Mouse (Mus musculus): ENCODE results near the gene Abhd14b. TPM values are rescaled to one million over a fixed set of nuclear protein-coding genes. Genes with fewer than 3 reads are reported as not detected.

The Abhd14b gene
- 14.5 and 15.2 TPM in 2 replicates for polyA plus RNA-seq (2016; fragmentation: Nextera tagmentation; extraction: Ambion mirVana)

DNA sequence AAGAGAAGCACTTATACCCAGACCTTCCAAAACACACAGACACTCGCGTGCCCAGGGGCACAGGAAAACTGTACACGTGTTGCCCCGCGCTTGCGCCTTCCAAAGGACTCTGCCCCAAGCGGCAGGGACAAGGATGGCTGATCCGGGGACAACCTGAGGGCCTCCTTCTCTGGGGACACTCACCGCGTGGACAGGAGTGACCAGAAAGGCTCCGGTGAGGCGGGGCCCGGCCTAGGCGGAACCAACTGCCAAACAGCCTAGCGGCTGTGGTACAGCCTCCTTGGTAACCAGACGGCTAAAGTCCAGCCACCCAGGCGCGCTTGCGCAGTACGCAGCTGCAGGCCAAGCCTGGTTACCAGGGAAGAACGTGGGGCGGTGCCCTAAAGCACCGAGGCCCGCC lies at the start of gene Abhd14b, which contains the start of gene Abhd14a:
Gene Abhd14b (plus strand): TSS at position 112 of the 400 bp plus-strand sequence.
Gene Abhd14a (minus strand): TSS at position 331 of the 400 bp plus-strand sequence.
- Histone ChIP-seq H3K9ac (peak within 1 kb of the TSS; percentile 64), H3K4me2 (peak within 1 kb of the TSS; percentile 84), H3K36me3 (0 out of 2 replicates have a peak, but pooled peaks cover 2% of the 10 kb centered on the region), H3K9me3 (replicated peaks) (no peaks in the 10 kb centered on the region), H3K27ac (peak within 1 kb of the TSS; percentile 53), H3K27me3 (replicated peaks) (peaks cover 15% of the 10 kb centered on the region), H3K4me3 (peak within 1 kb of the TSS; percentile 58), H3K4me1 (peaks cover 74% of the 10 kb centered on the region)
- peak; percentile 79 for ATAC-seq
- under 1% methylated on average over 24 of the region's 24 CpGs for WGBS (ENCODE audit: insufficient replicate concordance)

DNA sequence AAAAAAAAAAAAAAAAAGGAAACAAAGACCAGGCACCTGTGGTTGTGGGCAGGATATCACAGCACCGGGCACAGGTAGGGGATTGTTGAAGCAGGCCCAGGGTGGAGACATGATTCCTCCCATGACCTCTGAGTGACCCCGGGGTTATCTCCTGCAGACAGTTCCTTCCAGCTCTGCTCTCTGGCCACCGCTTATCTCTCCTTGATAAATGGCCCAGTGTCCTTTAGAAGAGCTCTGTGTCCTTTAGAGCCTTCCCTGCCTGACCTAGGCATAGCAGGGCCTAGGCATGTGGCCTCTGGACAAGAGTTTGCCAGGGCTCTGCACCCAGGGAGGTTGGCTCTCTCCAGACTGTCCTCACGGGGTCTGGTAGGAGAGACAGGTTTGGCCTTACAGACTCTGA lies 49.5 kb upstream of the Abhd14b start:
- H3K4me3 ChIP-seq, result no peak overlapping the region
- no peaks in the 10 kb centered on the region for H3K36me3 ChIP-seq
- 36% methylated on average over 4 of the region's 4 CpGs for WGBS (ENCODE audit: insufficient replicate concordance)
- ATAC-seq, result peak; percentile 53
- H3K9me3 ChIP-seq (replicated peaks), result no peaks in the 10 kb centered on the region
- peaks cover 80% of the 10 kb centered on the region for H3K4me1 ChIP-seq
- H3K9ac ChIP-seq, result peak overlapping the region; percentile 46
- H3K4me2 ChIP-seq, result peak overlapping the region; percentile 36
- peaks cover 17% of the 10 kb centered on the region for H3K27me3 ChIP-seq (replicated peaks)
- peak overlapping the region; percentile 88 for H3K27ac ChIP-seq

GRCm38 (mm10) chr9:106398667-106399311 lies 48.5 kb upstream of the Abhd14b start:
- ATAC-seq, result peak; percentile 93
- no peak overlapping the region for H3K4me3 ChIP-seq
- peaks cover 79% of the 10 kb centered on the region for H3K4me1 ChIP-seq

GRCm38 (mm10) chr9:106399808-106400207 lies 47.5 kb upstream of the Abhd14b start:
- Histone ChIP-seq H3K9me3 (replicated peaks) (no peaks in the 10 kb centered on the region), H3K4me3 (no peak overlapping the region), H3K27ac (peak overlapping the region; percentile 90), H3K9ac (no peak overlapping the region), H3K4me2 (0 out of 2 replicates have a peak overlapping the region, but pooled peaks have one; percentile 63), H3K4me1 (peaks cover 71% of the 10 kb centered on the region), H3K36me3 (no peaks in the 10 kb centered on the region), H3K27me3 (replicated peaks) (peaks cover 23% of the 10 kb centered on the region)
- ATAC-seq, result no peak
- WGBS (ENCODE audit: insufficient replicate concordance), result 86% methylated on average over 3 of the region's 3 CpGs

More at GRCm38 (mm10) chr9:106398667-106399311, 48.5 kb upstream of the Abhd14b start:
- Histone ChIP-seq H3K27ac (peak overlapping the region; percentile 90), H3K9ac (peak overlapping the region; percentile 57; the same call in 1 of the 2 replicates), H3K36me3 (no peaks in the 10 kb centered on the region), H3K4me2 (peak overlapping the region; percentile 63), H3K9me3 (replicated peaks) (no peaks in the 10 kb centered on the region), H3K27me3 (replicated peaks) (peaks cover 23% of the 10 kb centered on the region)
- WGBS (ENCODE audit: insufficient replicate concordance), result 38% methylated on average over 9 of the region's 9 CpGs

GRCm38 (mm10) chr9:106402149-106402548 lies 45.1 kb upstream of the Abhd14b start:
- Histone ChIP-seq H3K4me3 (no peak overlapping the region), H3K4me1 (peaks cover 80% of the 10 kb centered on the region), H3K36me3 (no peaks in the 10 kb centered on the region), H3K27ac (0 out of 2 replicates have a peak overlapping the region, but pooled peaks have one; percentile 15), H3K9ac (no peak overlapping the region), H3K9me3 (replicated peaks) (no peaks in the 10 kb centered on the region), H3K4me2 (no peak overlapping the region), H3K27me3 (replicated peaks) (peaks cover 27% of the 10 kb centered on the region)
- ATAC-seq, result peak; percentile 30
- WGBS (ENCODE audit: insufficient replicate concordance), result 44% methylated on average over 5 of the region's 5 CpGs

DNA sequence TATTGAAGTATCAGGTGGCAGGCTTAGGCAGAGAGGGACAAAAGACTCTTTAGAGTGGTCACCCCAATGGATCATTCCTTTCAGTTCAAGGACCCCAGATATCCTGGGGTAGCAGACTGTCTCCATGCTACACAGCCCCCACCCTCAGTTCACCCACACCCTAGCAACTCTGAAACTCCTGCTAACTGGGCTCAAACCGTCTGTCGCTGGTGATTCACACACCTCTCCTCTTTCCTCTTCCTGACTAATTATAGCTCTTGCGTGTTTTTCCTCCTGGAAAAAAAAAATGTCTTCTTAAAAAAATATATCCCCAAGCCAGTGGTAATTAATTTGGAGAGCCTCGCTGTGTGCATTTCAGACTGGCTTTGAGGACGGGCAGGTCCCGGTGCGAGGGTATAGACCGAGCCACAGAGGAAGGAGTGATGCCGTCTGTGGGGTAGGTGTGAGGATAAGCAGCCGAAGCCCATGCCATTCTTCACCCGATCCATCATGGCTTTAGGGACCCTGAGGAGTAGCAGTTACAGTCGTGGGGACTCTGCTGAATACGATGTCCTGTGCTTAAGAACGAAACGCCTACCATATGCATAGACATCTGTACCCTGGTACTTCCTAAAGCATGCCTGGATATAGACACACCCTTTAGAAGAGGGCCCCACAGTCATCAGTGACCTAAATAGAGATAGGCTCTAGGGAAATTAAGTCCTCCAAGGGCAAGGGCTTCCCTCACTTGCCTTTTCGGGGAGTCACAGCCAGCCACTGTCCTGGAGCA lies 44.5 kb upstream of the Abhd14b start:
- H3K4me3 ChIP-seq, result no peak overlapping the region
- peak overlapping the region; percentile 8; the same call in 1 of the 2 replicates for H3K27ac ChIP-seq
- ATAC-seq, result no peak
- H3K27me3 ChIP-seq (replicated peaks), result peaks cover 27% of the 10 kb centered on the region
- no peak overlapping the region for H3K9ac ChIP-seq
- no peak overlapping the region for H3K4me2 ChIP-seq
- peaks cover 74% of the 10 kb centered on the region for H3K4me1 ChIP-seq
- WGBS (ENCODE audit: insufficient replicate concordance), result 71% methylated on average over 16 of the region's 16 CpGs
- H3K36me3 ChIP-seq, result no peaks in the 10 kb centered on the region
- H3K9me3 ChIP-seq (replicated peaks), result no peaks in the 10 kb centered on the region

GRCm38 (mm10) chr9:106405275-106405674 lies 42.0 kb upstream of the Abhd14b start:
- no peak overlapping the region for H3K4me2 ChIP-seq
- no peaks in the 10 kb centered on the region for H3K36me3 ChIP-seq
- H3K27ac ChIP-seq, result no peak overlapping the region
- H3K4me3 ChIP-seq, result no peak overlapping the region
- H3K4me1 ChIP-seq, result peaks cover 56% of the 10 kb centered on the region
- 38% methylated on average over 6 of the region's 6 CpGs for WGBS (ENCODE audit: insufficient replicate concordance)
- 0 out of 2 replicates have a peak overlapping the region, but pooled peaks have one; percentile 2 for H3K9ac ChIP-seq
- ATAC-seq, result no peak
- peaks cover 5% of the 10 kb centered on the region for H3K9me3 ChIP-seq (replicated peaks)
- peaks cover 27% of the 10 kb centered on the region for H3K27me3 ChIP-seq (replicated peaks)

DNA sequence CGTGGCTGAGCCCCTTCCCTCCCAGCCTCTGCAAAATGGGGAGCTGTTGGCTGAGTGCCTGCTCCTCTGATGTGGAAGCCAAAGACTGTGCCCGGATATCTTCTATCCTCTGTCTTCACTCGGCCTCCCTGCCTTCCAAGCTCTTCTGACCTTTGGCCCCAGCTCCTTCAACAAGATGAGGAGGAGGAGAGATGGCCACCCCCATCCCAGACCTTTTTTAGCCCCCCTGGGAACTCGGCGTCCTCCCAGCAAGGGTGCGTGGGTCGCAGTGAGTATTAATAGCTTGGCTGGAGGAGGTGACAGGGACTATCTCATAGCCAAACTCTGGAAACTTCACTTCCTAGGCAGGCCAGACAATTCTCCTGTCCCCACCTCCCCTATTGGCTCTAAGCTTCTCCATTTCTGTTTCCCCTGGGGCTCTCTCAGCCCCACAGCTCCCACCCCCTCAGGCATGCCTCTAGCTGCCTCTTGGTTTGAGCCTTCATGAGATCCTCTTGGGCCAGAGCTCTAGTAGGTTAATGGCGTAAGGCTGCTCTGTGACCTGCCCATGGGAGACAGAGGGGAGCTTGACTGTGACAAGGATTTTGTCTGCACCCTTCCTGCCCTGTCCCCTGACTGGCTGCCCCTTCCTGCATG lies 40.7 kb upstream of the Abhd14b start:
- no peak overlapping the region for H3K27ac ChIP-seq
- peaks cover 15% of the 10 kb centered on the region; the same call in 1 of the 2 replicates for H3K27me3 ChIP-seq (replicated peaks)
- H3K4me2 ChIP-seq, result no peak overlapping the region
- H3K9me3 ChIP-seq (replicated peaks), result peaks cover 5% of the 10 kb centered on the region
- H3K4me3 ChIP-seq, result no peak overlapping the region
- no peak for ATAC-seq
- H3K36me3 ChIP-seq, result no peaks in the 10 kb centered on the region
- 48% methylated on average over 8 of the region's 8 CpGs for WGBS (ENCODE audit: insufficient replicate concordance)
- H3K9ac ChIP-seq, result no peak overlapping the region
- H3K4me1 ChIP-seq, result peaks cover 57% of the 10 kb centered on the region

DNA sequence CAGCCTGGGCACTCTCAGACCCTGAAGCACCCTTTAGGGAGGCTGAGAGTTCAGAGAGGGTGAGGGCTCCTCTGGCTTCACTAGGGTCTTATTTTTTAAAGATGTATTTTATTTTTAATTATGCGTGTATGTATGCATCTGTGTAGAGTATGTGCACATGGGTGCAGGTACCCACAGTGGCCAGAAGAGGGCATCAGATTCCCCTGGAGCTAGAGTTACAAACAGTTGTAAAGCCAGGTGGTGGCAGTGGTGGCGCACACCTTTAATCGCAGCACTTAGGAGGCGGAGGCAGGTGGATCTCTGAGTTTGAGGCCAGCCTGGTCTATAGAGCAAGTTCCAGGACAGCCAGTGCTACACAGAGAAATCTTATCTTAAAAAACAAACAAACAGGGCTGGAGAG lies 38.2 kb upstream of the Abhd14b start:
- 0 out of 2 replicates have a peak, but pooled peaks cover 8% of the 10 kb centered on the region for H3K27me3 ChIP-seq (replicated peaks)
- 93% methylated on average over 4 of the region's 4 CpGs for WGBS (ENCODE audit: insufficient replicate concordance)
- H3K4me3 ChIP-seq, result no peak overlapping the region
- H3K27ac ChIP-seq, result no peak overlapping the region
- H3K36me3 ChIP-seq, result no peaks in the 10 kb centered on the region
- no peak for ATAC-seq
- peaks cover 5% of the 10 kb centered on the region for H3K9me3 ChIP-seq (replicated peaks)
- no peak overlapping the region for H3K9ac ChIP-seq
- H3K4me2 ChIP-seq, result no peak overlapping the region
- peaks cover 50% of the 10 kb centered on the region for H3K4me1 ChIP-seq

GRCm38 (mm10) chr9:106410086-106410650 lies 37.1 kb upstream of the Abhd14b start:
- Histone ChIP-seq H3K4me3 (no peak overlapping the region), H3K27ac (peak overlapping the region; percentile 66; the same call in 1 of the 2 replicates), H3K4me2 (no peak overlapping the region), H3K9me3 (replicated peaks) (peaks cover 5% of the 10 kb centered on the region), H3K36me3 (no peaks in the 10 kb centered on the region), H3K27me3 (replicated peaks) (0 out of 2 replicates have a peak, but pooled peaks cover 14% of the 10 kb centered on the region), H3K4me1 (peaks cover 47% of the 10 kb centered on the region), H3K9ac (no peak overlapping the region)
- WGBS (ENCODE audit: insufficient replicate concordance), result 83% methylated on average over 2 of the region's 2 CpGs
- ATAC-seq, result no peak

DNA sequence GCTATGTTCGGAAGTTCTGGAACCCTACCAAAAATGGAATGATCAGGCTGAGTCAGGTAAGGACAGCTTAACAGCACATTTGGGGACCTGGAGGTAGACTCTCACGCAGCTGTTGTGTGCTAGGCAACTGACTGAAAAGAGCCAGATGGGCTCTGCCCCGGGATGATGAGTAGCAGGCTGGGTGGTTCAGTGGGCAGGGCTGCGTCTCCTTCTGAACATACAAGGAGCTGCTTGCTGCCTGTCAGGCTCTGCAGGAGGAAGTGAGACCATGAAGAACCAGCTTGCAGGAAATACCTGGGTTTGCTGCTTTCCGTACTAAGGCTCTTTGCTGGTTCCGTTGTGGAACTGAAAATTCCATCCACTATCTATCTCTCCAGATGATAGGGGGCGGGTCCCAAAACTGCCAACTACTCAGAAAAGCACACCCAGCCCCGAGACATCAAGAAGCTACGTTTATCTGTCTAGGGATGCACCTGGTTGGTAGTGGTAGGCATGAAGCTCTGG lies 36.1 kb upstream of the Abhd14b start:
- H3K9me3 ChIP-seq (replicated peaks), result peaks cover 5% of the 10 kb centered on the region
- no peaks in the 10 kb centered on the region for H3K36me3 ChIP-seq
- ATAC-seq, result peak; percentile 91
- H3K4me2 ChIP-seq, result peak overlapping the region; percentile 61
- H3K27ac ChIP-seq, result peak overlapping the region; percentile 66
- H3K4me1 ChIP-seq, result peaks cover 42% of the 10 kb centered on the region
- 25% methylated on average over 9 of the region's 9 CpGs for WGBS (ENCODE audit: insufficient replicate concordance)
- H3K4me3 ChIP-seq, result peak overlapping the region; percentile 18
- 0 out of 2 replicates have a peak, but pooled peaks cover 17% of the 10 kb centered on the region for H3K27me3 ChIP-seq (replicated peaks)
- peak overlapping the region; percentile 58 for H3K9ac ChIP-seq

All from liver, embryonic 12.5 days (tissue).